Mouse (Mus musculus) testis, adult 2 months (tissue): Measurements from ENCODE around the gene Tapt1.

Experiments
- CTCF ChIP-seq: fragments of 200-500 bp; IDR thresholded peaks from 2 replicates; pipeline ENCODE4 v1.5.1; 2012; ENCODE audit warnings: low read depth, mild to moderate bottlenecking, inconsistent platforms, low read length, moderate library complexity; ENCODE audit not compliant: control insufficient read depth, insufficient read depth, insufficient replicate concordance
- POLR2A ChIP-seq: fragments of 200-500 bp; IDR thresholded peaks from 2 replicates; pipeline ENCODE4 v1.6.1; 2012; ENCODE audit warnings: low read depth, mild to moderate bottlenecking, inconsistent platforms, low read length, moderate library complexity; ENCODE audit not compliant: control insufficient read depth

- TF ChIP-seq POLR2A, result no peak
- no peak for TF ChIP-seq CTCF
Measured at GRCm38 (mm10) chr5:44217041-44217684, 9.3 kb downstream of the Tapt1 start.
